Mouse (Mus musculus) forebrain, embryonic 12.5 days (tissue): Measurements from ENCODE around the gene Pik3r5. TPM values are rescaled to one million over a fixed set of nuclear protein-coding genes. Genes with fewer than 3 reads are reported as not detected.

Source experiments
- ATAC-seq: fragments of 200-750 bp; cut with Nextera tagmentation; 2 replicates; pipeline ENCODE4 v1.8.0; 2017; ENCODE audit warnings: moderate TSS enrichment; ENCODE audit not compliant: low FRiP score
- H3K27ac ChIP-seq: fragments of 300-500 bp; sonication (generic); 2 replicates; pipeline ENCODE4 v1.5.1; 2016; ENCODE audit warnings: mild to moderate bottlenecking
- H3K27me3 ChIP-seq: fragments of 300-500 bp; sonication (generic); 2 replicates; pipeline ENCODE4 v1.6.1; 2016; ENCODE audit warnings: mild to moderate bottlenecking
- H3K36me3 ChIP-seq: fragments of 300-500 bp; sonication (generic); replicated peaks from 2 replicates; pipeline ENCODE4 v1.6.1; 2016; ENCODE audit warnings: mild to moderate bottlenecking
- H3K4me1 ChIP-seq: fragments of 300-500 bp; sonication (generic); 2 replicates; pipeline ENCODE4 v1.6.1; 2016
- H3K4me2 ChIP-seq: fragments of 300-500 bp; sonication (generic); 2 replicates; pipeline ENCODE4 v1.6.1; 2016; ENCODE audit warnings: mild to moderate bottlenecking, moderate library complexity
- H3K4me3 ChIP-seq: fragments of 300-500 bp; sonication (generic); replicated peaks from 2 replicates; pipeline ENCODE4 v1.5.1; 2016; ENCODE audit warnings: mild to moderate bottlenecking
- H3K9ac ChIP-seq: fragments of 300-500 bp; sonication (generic); 2 replicates; pipeline ENCODE4 v1.6.1; 2016; ENCODE audit warnings: mild to moderate bottlenecking
- H3K9me3 ChIP-seq: fragments of 300-500 bp; sonication (generic); 2 replicates; pipeline ENCODE4 v1.6.1; 2016
- WGBS: fragments of 180-500 bp; shearing (Covaris S2); methylation state at CpG from one replicate; pipeline ENCODE4 v1.1.7; 2016; 5-methylcytosine and 5-hydroxymethylcytosine counted together
- polyA plus RNA-seq: library from polyadenylated mRNA; unstranded; fragments of >200 nt; fragmentation: Nextera tagmentation; extraction: Ambion mirVana; gene quantifications from 2 replicates; pipeline ENCODE4 v1.2.1, GENCODE M21; 2016

The Pik3r5 gene
- polyA plus RNA-seq, 1 experiment from 2014 or later: 0.29 TPM

DNA sequence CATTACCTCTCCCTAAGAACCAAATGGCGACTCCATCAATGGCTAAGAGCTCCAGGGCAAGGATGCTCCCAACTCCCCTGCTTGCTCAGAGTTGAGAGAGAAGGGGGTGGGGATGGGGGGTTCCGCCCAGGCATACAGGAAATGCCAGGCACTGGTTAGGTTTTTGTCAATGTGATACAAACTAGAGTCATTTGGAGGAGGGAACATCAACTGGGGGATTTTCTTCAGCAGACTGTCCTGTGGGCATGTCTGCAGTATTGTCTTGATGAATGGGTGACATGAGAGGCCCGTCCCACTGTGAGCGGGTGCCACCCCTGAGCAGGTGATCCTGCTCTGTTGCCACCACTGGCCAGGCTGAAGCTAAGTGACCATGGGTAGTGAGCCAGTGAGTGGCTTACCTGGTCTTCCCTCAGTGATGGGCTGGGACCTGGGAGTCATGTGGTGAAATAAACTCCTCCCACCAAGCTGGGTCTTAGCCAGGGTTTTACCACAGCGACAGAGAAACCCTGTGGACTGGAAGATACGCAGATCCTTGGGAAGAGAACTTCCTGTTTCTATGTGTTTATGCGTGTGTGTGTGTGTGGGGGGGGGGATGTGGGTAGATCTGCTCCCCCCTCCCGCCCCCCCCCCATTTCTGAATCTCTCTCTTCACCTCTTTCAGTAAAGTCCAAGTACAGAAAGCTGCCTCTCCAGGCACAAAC is 67.2 kb downstream of the Pik3r5 start:
- Histone ChIP-seq H3K9ac (no peak overlapping the region), H3K36me3 (no peaks in the 10 kb centered on the region), H3K27me3 (no peaks in the 10 kb centered on the region; the same call in 1 of the 2 replicates), H3K4me1 (no peaks in the 10 kb centered on the region; the same call in 1 of the 2 replicates), H3K9me3 (no peaks in the 10 kb centered on the region), H3K4me2 (no peak overlapping the region), H3K27ac (no peak overlapping the region), H3K4me3 (no peak overlapping the region)
- no peak for ATAC-seq
- 74% methylated on average over 7 of the region's 8 CpGs for WGBS

DNA sequence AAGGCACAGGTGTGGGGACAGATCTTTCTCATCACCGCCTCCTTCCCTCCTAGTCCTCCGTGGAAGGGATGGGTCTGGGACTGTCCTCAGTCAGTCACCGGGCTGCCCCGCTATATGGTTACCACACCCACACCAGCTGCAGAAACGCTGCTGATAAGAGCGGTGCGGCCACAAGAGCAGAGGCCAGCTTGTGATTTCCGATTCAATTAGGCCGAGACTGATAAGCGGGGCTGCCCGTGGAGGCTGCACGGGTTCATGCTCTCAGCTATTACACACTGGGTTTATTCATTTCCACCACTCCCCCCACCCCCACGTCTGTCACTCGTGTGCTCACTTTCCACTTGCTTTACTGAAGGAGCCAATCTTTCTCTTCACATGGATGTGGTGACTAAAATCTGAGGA is 69.0 kb downstream of the Pik3r5 start:
- Histone ChIP-seq H3K9me3 (no peaks in the 10 kb centered on the region), H3K4me3 (no peak overlapping the region), H3K4me1 (no peaks in the 10 kb centered on the region; the same call in 1 of the 2 replicates), H3K36me3 (no peaks in the 10 kb centered on the region), H3K4me2 (no peak overlapping the region), H3K27me3 (no peaks in the 10 kb centered on the region), H3K9ac (no peak overlapping the region), H3K27ac (no peak overlapping the region)
- WGBS: 74% methylated on average over 14 of the region's 14 CpGs
- no peak for ATAC-seq

DNA sequence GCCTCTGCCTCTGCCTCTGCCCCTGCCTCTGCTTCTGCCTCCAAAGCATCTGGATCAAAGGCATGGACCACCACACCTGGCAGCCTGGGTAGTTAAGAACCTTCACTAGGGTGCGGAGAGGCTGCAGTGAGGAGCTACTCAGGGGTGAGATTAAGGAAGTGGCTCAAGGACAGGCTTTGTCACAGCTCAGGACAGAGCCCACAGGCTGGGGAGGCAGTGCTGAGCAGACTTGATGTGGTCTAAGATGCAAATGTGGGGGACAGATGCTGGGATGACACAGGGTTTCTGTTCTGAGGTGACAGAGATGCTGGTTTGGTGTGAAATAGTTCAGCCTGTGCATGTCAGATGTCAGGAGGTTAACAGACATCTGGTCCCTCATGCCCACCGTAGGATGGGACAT is 70.5 kb downstream of the Pik3r5 start:
- Histone ChIP-seq H3K4me1 (no peaks in the 10 kb centered on the region; the same call in 1 of the 2 replicates), H3K4me2 (no peak overlapping the region), H3K9me3 (no peaks in the 10 kb centered on the region), H3K9ac (no peak overlapping the region), H3K27me3 (no peaks in the 10 kb centered on the region), H3K4me3 (no peak overlapping the region), H3K36me3 (no peaks in the 10 kb centered on the region), H3K27ac (no peak overlapping the region)
- 77% methylated on average over 2 of the region's 2 CpGs for WGBS
- no peak for ATAC-seq

DNA sequence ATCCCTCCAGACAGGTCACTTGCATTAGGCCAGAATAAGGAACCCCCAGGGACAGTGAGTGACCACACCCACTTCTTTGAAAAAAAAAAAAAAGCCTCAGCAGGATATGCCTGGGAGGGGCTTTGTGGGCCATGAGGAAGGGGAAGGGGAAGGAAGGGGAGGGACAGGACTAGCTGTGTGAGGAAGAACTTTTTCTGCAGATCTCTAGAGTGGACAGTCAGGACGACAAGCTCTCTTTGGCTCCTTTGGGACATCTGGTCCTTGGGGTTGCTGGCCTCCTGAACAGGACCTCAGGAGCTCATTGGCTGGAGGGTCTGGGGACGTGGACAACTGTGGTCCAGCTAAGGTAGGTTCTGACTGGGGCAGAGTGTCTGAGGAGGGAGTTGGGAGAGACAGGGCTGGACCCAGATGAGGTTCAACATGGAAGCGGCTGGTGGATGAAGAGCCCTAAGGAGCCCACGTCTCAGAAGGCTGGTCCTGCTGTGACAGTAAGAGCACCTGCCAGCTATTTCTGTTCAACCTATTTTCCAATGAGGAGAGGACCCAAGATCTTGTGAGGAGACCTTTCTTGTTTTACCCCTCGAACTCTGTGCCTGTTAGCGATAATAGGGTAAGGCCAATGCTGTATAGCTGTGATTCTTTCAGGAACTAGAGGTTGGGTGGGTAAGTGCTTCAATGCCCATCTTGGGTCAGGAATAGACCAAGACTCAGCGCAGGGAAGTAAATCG is 71.1 kb downstream of the Pik3r5 start, which contains the start of gene Pik3r6:
Gene Pik3r6, plus strand, starts transcription at position 118 of the 728 bp plus-strand sequence.
- H3K4me3 ChIP-seq: no peak within 1 kb of the TSS
- H3K36me3 ChIP-seq: no peaks in the 10 kb centered on the region
- H3K27me3 ChIP-seq: no peaks in the 10 kb centered on the region
- no peak for ATAC-seq
- no peak within 1 kb of the TSS for H3K27ac ChIP-seq
- H3K9me3 ChIP-seq: no peaks in the 10 kb centered on the region
- H3K4me1 ChIP-seq: no peaks in the 10 kb centered on the region; the same call in 1 of the 2 replicates
- 87% methylated on average over 8 of the region's 8 CpGs for WGBS
- no peak within 1 kb of the TSS for H3K4me2 ChIP-seq
- H3K9ac ChIP-seq: no peak within 1 kb of the TSS

DNA sequence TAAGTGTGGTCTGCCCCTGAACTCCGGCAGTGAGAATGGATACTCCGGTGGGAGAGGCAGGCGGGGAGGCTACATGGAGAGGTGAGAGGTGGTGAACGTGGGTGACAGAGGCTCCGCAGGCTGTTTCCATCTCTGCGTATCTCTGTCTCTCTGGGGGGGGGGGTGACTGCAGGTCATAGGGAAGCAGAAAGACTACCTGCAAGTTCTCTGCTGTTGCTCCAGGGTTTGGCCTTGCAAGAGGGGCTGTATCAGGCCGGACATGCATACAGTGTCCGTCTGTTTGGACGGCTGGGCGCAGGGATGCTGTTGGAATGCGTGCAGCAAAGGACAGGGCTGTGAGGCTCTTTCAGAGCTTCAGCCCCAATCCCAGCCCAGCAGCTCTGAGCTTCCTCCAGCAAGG is 73.0 kb downstream of the Pik3r5 start:
- H3K4me1 ChIP-seq: no peaks in the 10 kb centered on the region; the same call in 1 of the 2 replicates
- no peaks in the 10 kb centered on the region for H3K36me3 ChIP-seq
- H3K27me3 ChIP-seq: no peaks in the 10 kb centered on the region
- H3K27ac ChIP-seq: no peak overlapping the region
- H3K9ac ChIP-seq: no peak overlapping the region
- no peaks in the 10 kb centered on the region for H3K9me3 ChIP-seq
- H3K4me2 ChIP-seq: no peak overlapping the region
- no peak overlapping the region for H3K4me3 ChIP-seq
- no peak for ATAC-seq
- 86% methylated on average over 11 of the region's 11 CpGs for WGBS

DNA sequence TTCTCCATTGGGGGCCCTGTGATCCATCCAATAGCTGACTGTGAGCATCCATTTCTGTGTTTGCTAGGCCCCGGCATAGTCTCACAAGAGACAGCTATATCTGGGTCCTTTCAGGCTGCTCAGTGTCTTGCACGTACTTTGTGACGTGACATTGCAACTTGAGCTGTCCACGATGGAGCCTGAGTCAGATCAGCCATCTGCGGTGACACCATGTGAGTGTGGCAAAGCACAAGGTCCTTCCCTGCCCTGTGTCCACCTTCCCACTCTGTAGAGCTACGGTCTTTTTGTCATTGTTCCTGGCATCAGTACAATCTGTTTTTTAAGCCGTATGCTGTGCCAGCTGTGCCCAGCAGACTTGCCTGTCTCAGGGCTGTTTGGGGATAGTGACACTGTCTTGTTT is 75.3 kb downstream of the Pik3r5 start:
- Histone ChIP-seq H3K27me3 (no peaks in the 10 kb centered on the region), H3K9me3 (no peaks in the 10 kb centered on the region), H3K4me3 (no peak overlapping the region), H3K4me1 (no peaks in the 10 kb centered on the region), H3K36me3 (no peaks in the 10 kb centered on the region), H3K27ac (no peak overlapping the region), H3K9ac (no peak overlapping the region), H3K4me2 (no peak overlapping the region)
- no peak for ATAC-seq
- WGBS: 89% methylated on average over 7 of the region's 7 CpGs

DNA sequence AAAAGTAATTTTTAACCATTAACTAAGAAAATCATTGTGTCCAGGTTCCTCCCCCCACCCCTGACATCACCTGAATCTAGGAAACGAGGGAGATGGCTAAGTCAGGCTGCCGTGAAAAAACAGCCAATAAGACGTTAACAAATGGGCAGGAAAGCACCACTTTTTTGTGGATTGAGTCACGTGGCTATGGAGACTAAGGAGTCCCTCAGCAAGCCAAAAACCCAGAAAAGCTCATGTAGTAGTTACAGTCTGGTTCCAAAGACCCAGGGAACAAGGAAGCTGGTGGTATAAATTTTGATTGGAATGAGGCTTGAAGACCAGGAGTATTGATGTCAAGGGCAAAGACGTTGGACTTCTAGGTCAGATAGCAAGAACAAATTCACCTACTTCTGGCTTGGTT is 76.7 kb downstream of the Pik3r5 start:
- no peak overlapping the region for H3K27ac ChIP-seq
- no peak overlapping the region for H3K4me3 ChIP-seq
- H3K9ac ChIP-seq: no peak overlapping the region
- no peak overlapping the region for H3K4me2 ChIP-seq
- H3K27me3 ChIP-seq: no peaks in the 10 kb centered on the region
- no peaks in the 10 kb centered on the region for H3K9me3 ChIP-seq
- WGBS: 70% methylated on average over 5 of the region's 5 CpGs
- no peaks in the 10 kb centered on the region for H3K4me1 ChIP-seq
- H3K36me3 ChIP-seq: no peaks in the 10 kb centered on the region
- ATAC-seq: no peak

DNA sequence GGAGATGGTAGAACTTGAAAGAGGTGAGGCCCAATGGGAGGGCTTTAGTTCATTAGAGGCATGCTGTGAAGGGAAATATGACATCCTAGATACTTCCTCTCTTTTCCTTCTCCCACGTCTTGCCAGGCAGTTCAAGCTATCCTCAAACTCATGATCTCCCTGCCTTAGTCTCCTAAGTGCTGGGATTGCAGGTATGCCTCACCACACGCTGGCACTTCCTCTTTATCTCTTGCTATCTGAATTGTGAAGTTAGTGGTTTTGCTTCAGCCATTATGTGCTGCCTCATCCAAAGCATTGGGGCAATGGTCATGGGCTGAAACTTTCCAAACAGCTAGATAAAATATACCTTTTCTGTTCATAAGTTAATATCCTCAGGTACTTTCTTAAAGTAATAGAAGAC is 77.3 kb downstream of the Pik3r5 start:
- Histone ChIP-seq H3K4me3 (no peak overlapping the region), H3K36me3 (no peaks in the 10 kb centered on the region), H3K9ac (no peak overlapping the region), H3K4me2 (no peak overlapping the region), H3K9me3 (no peaks in the 10 kb centered on the region), H3K27me3 (no peaks in the 10 kb centered on the region), H3K4me1 (no peaks in the 10 kb centered on the region), H3K27ac (no peak overlapping the region)
- WGBS: 66% methylated on average over 2 of the region's 2 CpGs
- no peak for ATAC-seq

DNA sequence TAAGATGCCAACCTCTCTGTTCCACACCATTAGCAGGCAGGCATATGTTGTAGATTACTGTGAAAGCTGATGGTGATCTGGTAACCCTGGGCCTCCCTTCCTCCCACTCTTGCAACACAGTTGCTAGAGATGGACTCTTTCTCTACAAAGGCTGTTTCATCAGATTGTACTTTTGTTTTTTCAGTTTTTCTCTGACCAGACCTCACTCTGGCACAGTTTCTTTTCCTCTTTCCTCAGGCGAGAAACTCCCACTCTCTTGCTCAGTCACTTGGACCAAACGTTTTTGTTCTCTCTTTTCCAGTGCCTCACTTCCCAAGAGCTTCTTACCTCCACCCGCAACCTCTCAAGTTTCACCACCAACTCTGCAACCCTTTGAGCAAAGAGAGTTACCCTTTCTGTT is 82.0 kb downstream of the Pik3r5 start:
- 44% methylated on average over 3 of the region's 3 CpGs for WGBS
- Histone ChIP-seq H3K9ac (no peak overlapping the region), H3K4me2 (no peak overlapping the region), H3K9me3 (no peaks in the 10 kb centered on the region), H3K4me1 (no peaks in the 10 kb centered on the region), H3K36me3 (no peaks in the 10 kb centered on the region), H3K4me3 (no peak overlapping the region), H3K27me3 (no peaks in the 10 kb centered on the region), H3K27ac (no peak overlapping the region)
- ATAC-seq: no peak

DNA sequence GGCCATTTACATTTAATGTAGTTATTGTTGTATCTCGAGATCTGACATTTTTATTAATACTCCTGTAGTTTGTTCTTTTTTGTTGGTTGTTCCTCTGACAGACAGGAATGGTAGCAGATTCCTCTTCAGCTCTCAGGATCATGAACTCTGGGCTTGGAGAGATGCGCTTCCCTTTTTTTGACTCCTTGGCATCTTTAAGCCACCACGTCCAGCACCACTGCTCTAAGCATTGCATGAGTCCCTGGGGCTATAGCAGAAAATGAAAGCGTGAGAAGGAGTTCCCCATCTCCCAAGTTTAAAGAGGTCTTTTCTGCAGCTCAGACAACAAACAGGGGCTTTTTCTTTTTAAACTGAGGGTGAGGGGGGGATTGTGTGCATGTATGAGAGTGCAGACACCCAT is 87.4 kb downstream of the Pik3r5 start:
- ATAC-seq: no peak
- no peak overlapping the region for H3K27ac ChIP-seq
- H3K4me1 ChIP-seq: peaks cover 3% of the 10 kb centered on the region; the same call in 1 of the 2 replicates
- 91% methylated on average over 4 of the region's 4 CpGs for WGBS
- no peaks in the 10 kb centered on the region for H3K9me3 ChIP-seq
- no peaks in the 10 kb centered on the region for H3K27me3 ChIP-seq
- H3K9ac ChIP-seq: no peak overlapping the region
- H3K4me3 ChIP-seq: no peak overlapping the region
- H3K36me3 ChIP-seq: no peaks in the 10 kb centered on the region
- H3K4me2 ChIP-seq: no peak overlapping the region

DNA sequence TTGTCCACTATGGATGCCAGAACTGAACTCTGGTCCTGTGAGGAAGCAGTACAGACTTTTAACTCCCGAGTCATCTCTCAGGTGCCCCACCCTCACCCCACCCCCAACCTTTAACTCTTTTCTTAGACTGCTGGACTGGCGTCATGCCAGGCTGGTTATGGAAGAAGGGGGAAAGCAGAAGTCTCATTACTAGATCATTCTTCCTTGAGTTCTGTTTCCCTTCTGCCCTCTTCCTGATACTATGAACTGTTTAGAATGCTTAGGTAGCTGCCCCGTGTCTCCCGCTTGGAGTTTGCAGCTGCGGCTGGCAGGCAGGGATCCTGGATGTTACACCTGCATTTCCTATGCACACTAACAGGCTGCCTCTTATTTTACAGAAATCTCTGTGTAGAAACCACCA is 87.9 kb downstream of the Pik3r5 start:
- no peak for ATAC-seq
- Histone ChIP-seq H3K9ac (no peak overlapping the region), H3K36me3 (no peaks in the 10 kb centered on the region)

DNA sequence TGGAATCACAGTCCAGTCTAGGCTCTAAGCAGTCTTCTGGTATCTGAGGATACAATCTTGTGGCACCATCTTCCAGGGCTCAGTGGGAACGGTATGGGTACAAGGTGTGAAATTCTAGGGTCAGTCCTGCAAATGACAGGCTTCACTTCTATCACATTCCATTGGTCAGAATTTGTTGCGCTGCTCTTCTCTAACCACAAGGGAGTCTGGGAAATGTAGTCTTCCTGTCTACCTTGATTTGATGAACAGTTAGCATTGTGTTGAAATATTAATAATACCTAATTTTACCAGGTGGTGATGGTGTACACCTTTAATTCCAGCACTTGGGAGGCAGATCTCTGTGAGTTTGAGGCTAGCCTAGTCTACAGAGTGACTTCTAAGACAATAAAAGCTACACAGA is 88.5 kb downstream of the Pik3r5 start:
- no peak for ATAC-seq
- Histone ChIP-seq H3K4me2 (no peak overlapping the region), H3K9ac (no peak overlapping the region), H3K4me3 (no peak overlapping the region), H3K27me3 (no peaks in the 10 kb centered on the region), H3K4me1 (peaks cover 3% of the 10 kb centered on the region; the same call in 1 of the 2 replicates), H3K9me3 (no peaks in the 10 kb centered on the region), H3K36me3 (no peaks in the 10 kb centered on the region), H3K27ac (no peak overlapping the region)
- 93% methylated on average over 2 of the region's 2 CpGs for WGBS

More for the DNA sequence above, 87.9 kb downstream of the Pik3r5 start:
- Histone ChIP-seq H3K27ac (no peak overlapping the region), H3K4me2 (no peak overlapping the region), H3K4me3 (no peak overlapping the region), H3K4me1 (peaks cover 3% of the 10 kb centered on the region; the same call in 1 of the 2 replicates), H3K9me3 (no peaks in the 10 kb centered on the region), H3K27me3 (no peaks in the 10 kb centered on the region)
- WGBS: 94% methylated on average over 5 of the region's 5 CpGs

DNA sequence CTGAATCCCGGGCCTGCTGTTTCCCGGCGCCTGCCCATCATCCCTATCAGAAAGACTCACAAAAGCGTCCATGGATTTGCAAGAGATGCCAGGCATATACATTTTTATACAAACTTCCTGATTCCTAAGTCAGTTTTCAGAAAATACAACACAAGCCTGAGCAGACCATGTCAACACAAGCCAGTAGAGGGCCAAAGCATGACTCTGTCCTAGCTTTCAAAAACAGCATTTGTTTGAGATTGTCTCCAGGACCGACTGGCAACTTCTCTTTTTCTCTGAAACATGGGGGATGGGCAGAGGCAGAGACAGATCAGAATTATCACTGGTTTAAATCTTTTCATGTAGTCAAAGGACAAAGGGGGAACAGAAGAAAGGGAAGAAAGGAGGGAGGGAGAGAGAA is 89.4 kb downstream of the Pik3r5 start:
- no peak overlapping the region for H3K9ac ChIP-seq
- no peaks in the 10 kb centered on the region for H3K27me3 ChIP-seq
- H3K4me3 ChIP-seq: no peak overlapping the region
- no peak overlapping the region for H3K27ac ChIP-seq
- no peaks in the 10 kb centered on the region for H3K36me3 ChIP-seq
- 82% methylated on average over 5 of the region's 5 CpGs for WGBS
- no peak for ATAC-seq
- no peaks in the 10 kb centered on the region for H3K9me3 ChIP-seq
- H3K4me1 ChIP-seq: peaks cover 3% of the 10 kb centered on the region; the same call in 1 of the 2 replicates
- H3K4me2 ChIP-seq: no peak overlapping the region
